Mouse (Mus musculus) neural tube, embryonic 15.5 days (tissue): ENCODE measurements around the gene Myh8. TPM values are rescaled to one million over a fixed set of nuclear protein-coding genes. Genes with fewer than 3 reads are reported as not detected.

Experiments
- ATAC-seq: fragments of 200-750 bp; cut with Nextera tagmentation; 2 replicates; pipeline ENCODE4 v1.8.0; 2017; ENCODE audit warnings: mild to moderate bottlenecking, moderate TSS enrichment, moderate library complexity; ENCODE audit not compliant: low FRiP score
- H3K27ac ChIP-seq: fragments of 300-500 bp; sonication (generic); replicated peaks from 2 replicates; pipeline ENCODE4 v1.5.1; 2015; ENCODE audit warnings: mild to moderate bottlenecking, inconsistent platforms
- H3K27me3 ChIP-seq: fragments of 300-500 bp; sonication (generic); replicated peaks from 2 replicates; pipeline ENCODE4 v1.6.1; 2015; ENCODE audit warnings: inconsistent platforms
- H3K36me3 ChIP-seq: fragments of 300-500 bp; sonication (generic); 2 replicates; pipeline ENCODE4 v1.6.1; 2015; ENCODE audit warnings: inconsistent platforms
- H3K4me1 ChIP-seq: fragments of 300-500 bp; sonication (generic); 2 replicates; pipeline ENCODE4 v1.6.1; 2015; ENCODE audit warnings: inconsistent platforms
- H3K4me2 ChIP-seq: fragments of 300-500 bp; sonication (generic); 2 replicates; pipeline ENCODE4 v1.6.1; 2015; ENCODE audit warnings: inconsistent platforms, mild to moderate bottlenecking, moderate library complexity
- H3K4me3 ChIP-seq: fragments of 300-500 bp; sonication (generic); replicated peaks from 2 replicates; pipeline ENCODE4 v1.5.1; 2015; ENCODE audit warnings: mild to moderate bottlenecking, inconsistent platforms
- H3K9ac ChIP-seq: fragments of 300-500 bp; sonication (generic); replicated peaks from 2 replicates; pipeline ENCODE4 v1.6.1; 2015; ENCODE audit warnings: mild to moderate bottlenecking, inconsistent platforms
- H3K9me3 ChIP-seq: fragments of 300-500 bp; sonication (generic); replicated peaks from 2 replicates; pipeline ENCODE4 v1.6.1; 2016; ENCODE audit warnings: inconsistent platforms
- WGBS: fragments of 180-500 bp; shearing (Covaris S2); methylation state at CpG from one replicate; pipeline ENCODE4 v1.1.7; 2015; ENCODE audit warnings: mixed read lengths; 5-methylcytosine and 5-hydroxymethylcytosine counted together
- polyA plus RNA-seq: library from polyadenylated mRNA; unstranded; fragments of >200 nt; fragmentation: Nextera tagmentation; extraction: Ambion mirVana; gene quantifications from 2 replicates; pipeline ENCODE4 v1.2.1, GENCODE M21; 2015

Gene Myh8
- polyA plus RNA-seq = 3.1 and 6.1 TPM in 2 replicates

GRCm38 (mm10) chr11:67276601-67277174 lies at the start of gene Myh8:
Gene Myh8, plus strand, starts transcription at chr11:67277124.
- no peak within 1 kb of the TSS for H3K27ac ChIP-seq
- no peak within 1 kb of the TSS for H3K9ac ChIP-seq
- ATAC-seq = no peak
- WGBS = 74% methylated on average over 10 of the region's 10 CpGs
- no peaks in the 10 kb centered on the region for H3K9me3 ChIP-seq
- H3K4me1 ChIP-seq = no peaks in the 10 kb centered on the region
- H3K4me2 ChIP-seq = no peak within 1 kb of the TSS
- H3K27me3 ChIP-seq = no peaks in the 10 kb centered on the region
- no peak within 1 kb of the TSS for H3K4me3 ChIP-seq
- H3K36me3 ChIP-seq = no peaks in the 10 kb centered on the region

- Histone ChIP-seq H3K9me3 (no peaks in the 10 kb centered on the region), H3K36me3 (no peaks in the 10 kb centered on the region), H3K4me1 (no peaks in the 10 kb centered on the region), H3K9ac (no peak overlapping the region), H3K4me2 (no peak overlapping the region), H3K27ac (no peak overlapping the region), H3K27me3 (no peaks in the 10 kb centered on the region), H3K4me3 (no peak overlapping the region)
- WGBS = 84% methylated on average over 3 of the region's 3 CpGs
- no peak for ATAC-seq
Observed at GRCm38 (mm10) chr11:67228731-67229130, 48.2 kb upstream of the Myh8 start.

- H3K9me3 ChIP-seq = no peaks in the 10 kb centered on the region
- no peak overlapping the region for H3K27ac ChIP-seq
- no peaks in the 10 kb centered on the region for H3K4me1 ChIP-seq
- no peak overlapping the region for H3K4me2 ChIP-seq
- no peak overlapping the region for H3K9ac ChIP-seq
- H3K36me3 ChIP-seq = no peaks in the 10 kb centered on the region
- ATAC-seq = no peak
- WGBS = 93% methylated on average over 5 of the region's 5 CpGs
- no peak overlapping the region for H3K4me3 ChIP-seq
- no peaks in the 10 kb centered on the region for H3K27me3 ChIP-seq
Observed at GRCm38 (mm10) chr11:67229166-67229565, 47.8 kb upstream of the Myh8 start.

- no peak for ATAC-seq
- H3K9me3 ChIP-seq = no peaks in the 10 kb centered on the region
- H3K9ac ChIP-seq = no peak overlapping the region
- no peak overlapping the region for H3K4me2 ChIP-seq
- no peaks in the 10 kb centered on the region for H3K27me3 ChIP-seq
- no peaks in the 10 kb centered on the region for H3K36me3 ChIP-seq
- H3K27ac ChIP-seq = no peak overlapping the region
- no peak overlapping the region for H3K4me3 ChIP-seq
- WGBS = 86% methylated on average over 2 of the region's 2 CpGs
- no peaks in the 10 kb centered on the region for H3K4me1 ChIP-seq
Observed at GRCm38 (mm10) chr11:67229946-67230345, 47.0 kb upstream of the Myh8 start.

- Histone ChIP-seq H3K9ac (no peak overlapping the region), H3K36me3 (no peaks in the 10 kb centered on the region), H3K9me3 (no peaks in the 10 kb centered on the region), H3K4me2 (no peak overlapping the region), H3K4me3 (no peak overlapping the region), H3K27ac (no peak overlapping the region), H3K27me3 (no peaks in the 10 kb centered on the region), H3K4me1 (peaks cover 5% of the 10 kb centered on the region; the same call in 1 of the 2 replicates)
- ATAC-seq = no peak
- WGBS = 57% methylated on average over 5 of the region's 5 CpGs
Observed at GRCm38 (mm10) chr11:67235639-67236358, 41.1 kb upstream of the Myh8 start.

GRCm38 (mm10) chr11:67236799-67237198 lies 40.1 kb upstream of the Myh8 start:
- H3K9ac ChIP-seq = no peak overlapping the region
- no peak overlapping the region for H3K4me2 ChIP-seq
- H3K9me3 ChIP-seq = no peaks in the 10 kb centered on the region
- no peak for ATAC-seq
- WGBS = 91% methylated on average over 9 of the region's 9 CpGs
- H3K4me3 ChIP-seq = no peak overlapping the region
- no peaks in the 10 kb centered on the region for H3K27me3 ChIP-seq
- no peaks in the 10 kb centered on the region for H3K36me3 ChIP-seq
- H3K27ac ChIP-seq = no peak overlapping the region
- peaks cover 5% of the 10 kb centered on the region; the same call in 1 of the 2 replicates for H3K4me1 ChIP-seq

GRCm38 (mm10) chr11:67237481-67238079 lies 39.3 kb upstream of the Myh8 start, which contains the start of gene Myh4:
Gene Myh4, plus strand, starts transcription at chr11:67238029.
- no peaks in the 10 kb centered on the region for H3K27me3 ChIP-seq
- H3K4me3 ChIP-seq = no peak within 1 kb of the TSS
- WGBS = 65% methylated on average over 5 of the region's 5 CpGs
- H3K9me3 ChIP-seq = no peaks in the 10 kb centered on the region
- peaks cover 5% of the 10 kb centered on the region; the same call in 1 of the 2 replicates for H3K4me1 ChIP-seq
- H3K36me3 ChIP-seq = no peaks in the 10 kb centered on the region
- H3K9ac ChIP-seq = no peak within 1 kb of the TSS
- H3K27ac ChIP-seq = no peak within 1 kb of the TSS
- ATAC-seq = no peak
- no peak within 1 kb of the TSS for H3K4me2 ChIP-seq

- Histone ChIP-seq H3K9ac (no peak overlapping the region), H3K36me3 (no peaks in the 10 kb centered on the region), H3K27ac (no peak overlapping the region), H3K4me2 (no peak overlapping the region), H3K4me3 (no peak overlapping the region), H3K27me3 (no peaks in the 10 kb centered on the region), H3K4me1 (peaks cover 5% of the 10 kb centered on the region; the same call in 1 of the 2 replicates), H3K9me3 (no peaks in the 10 kb centered on the region)
- no peak for ATAC-seq
- WGBS = 78% methylated on average over 6 of the region's 6 CpGs
Observed at GRCm38 (mm10) chr11:67241051-67241450, 35.9 kb upstream of the Myh8 start.

GRCm38 (mm10) chr11:67253691-67254090 lies 23.2 kb upstream of the Myh8 start:
- H3K9me3 ChIP-seq = no peaks in the 10 kb centered on the region
- ATAC-seq = no peak
- H3K9ac ChIP-seq = no peak overlapping the region
- no peak overlapping the region for H3K4me3 ChIP-seq
- H3K36me3 ChIP-seq = no peaks in the 10 kb centered on the region
- H3K27me3 ChIP-seq = no peaks in the 10 kb centered on the region
- no peak overlapping the region for H3K27ac ChIP-seq
- 92% methylated on average over 4 of the region's 4 CpGs for WGBS
- H3K4me1 ChIP-seq = no peaks in the 10 kb centered on the region
- no peak overlapping the region for H3K4me2 ChIP-seq

GRCm38 (mm10) chr11:67257048-67257447 lies 19.9 kb upstream of the Myh8 start:
- H3K27me3 ChIP-seq = no peaks in the 10 kb centered on the region
- no peaks in the 10 kb centered on the region for H3K9me3 ChIP-seq
- H3K36me3 ChIP-seq = no peaks in the 10 kb centered on the region
- no peak overlapping the region for H3K9ac ChIP-seq
- no peaks in the 10 kb centered on the region for H3K4me1 ChIP-seq
- no peak overlapping the region for H3K4me3 ChIP-seq
- H3K4me2 ChIP-seq = no peak overlapping the region
- ATAC-seq = no peak
- H3K27ac ChIP-seq = no peak overlapping the region
- 89% methylated on average over 7 of the region's 7 CpGs for WGBS

GRCm38 (mm10) chr11:67260956-67261355 lies 16.0 kb upstream of the Myh8 start:
- 87% methylated on average over 6 of the region's 6 CpGs for WGBS
- Histone ChIP-seq H3K27me3 (no peaks in the 10 kb centered on the region), H3K4me3 (no peak overlapping the region), H3K9me3 (no peaks in the 10 kb centered on the region), H3K36me3 (no peaks in the 10 kb centered on the region), H3K4me2 (no peak overlapping the region), H3K4me1 (no peaks in the 10 kb centered on the region), H3K27ac (no peak overlapping the region), H3K9ac (no peak overlapping the region)
- no peak for ATAC-seq

GRCm38 (mm10) chr11:67293440-67293839 lies 16.5 kb downstream of the Myh8 start:
- ATAC-seq = no peak
- no peaks in the 10 kb centered on the region for H3K4me1 ChIP-seq
- H3K36me3 ChIP-seq = no peaks in the 10 kb centered on the region
- H3K9ac ChIP-seq = no peak overlapping the region
- WGBS = 80% methylated on average over 1 of the region's 1 CpGs
- H3K4me3 ChIP-seq = no peak overlapping the region
- no peaks in the 10 kb centered on the region for H3K9me3 ChIP-seq
- no peaks in the 10 kb centered on the region for H3K27me3 ChIP-seq
- no peak overlapping the region for H3K4me2 ChIP-seq
- no peak overlapping the region for H3K27ac ChIP-seq
